Mouse (Mus musculus) heart, embryonic 16.5 days (tissue): Measurements from ENCODE around the gene Usp31. TPM values are rescaled to one million over a fixed set of nuclear protein-coding genes. Genes with fewer than 3 reads are reported as not detected.

Experiments used
- ATAC-seq: fragments of 200-750 bp; cut with Nextera tagmentation; replicated peaks from 2 replicates; pipeline ENCODE4 v1.8.0; 2017; ENCODE audit warnings: moderate number of reproducible peaks; ENCODE audit not compliant: insufficient read depth, low FRiP score; ENCODE audit errors: extremely low read depth
- H3K27ac ChIP-seq: fragments of 300-500 bp; sonication (generic); 2 replicates; pipeline ENCODE4 v1.5.1; 2014; ENCODE audit warnings: mild to moderate bottlenecking, low read length, control low read depth, moderate library complexity
- H3K27me3 ChIP-seq: fragments of 300-500 bp; sonication (generic); 2 replicates; pipeline ENCODE4 v1.6.1; 2014; ENCODE audit warnings: low read length, mixed read lengths; ENCODE audit not compliant: control insufficient read depth, insufficient read depth
- H3K36me3 ChIP-seq: fragments of 300-500 bp; sonication (generic); 2 replicates; pipeline ENCODE4 v1.6.1; 2014; ENCODE audit not compliant: control insufficient read depth, insufficient read depth
- H3K4me1 ChIP-seq: fragments of 300-500 bp; sonication (generic); 2 replicates; pipeline ENCODE4 v1.6.1; 2014; ENCODE audit warnings: low read length, mixed read lengths; ENCODE audit not compliant: control insufficient read depth, insufficient read depth
- H3K4me2 ChIP-seq: fragments of 300-500 bp; sonication (generic); 2 replicates; pipeline ENCODE4 v1.6.1; 2014; ENCODE audit warnings: low read depth, mild to moderate bottlenecking, control low read depth, low read length
- H3K4me3 ChIP-seq: fragments of 300-500 bp; sonication (generic); 2 replicates; pipeline ENCODE4 v1.5.1; 2014; ENCODE audit warnings: mild to moderate bottlenecking, control low read depth, low read length
- H3K9ac ChIP-seq: fragments of 300-500 bp; sonication (generic); 2 replicates; pipeline ENCODE4 v1.6.1; 2014; ENCODE audit warnings: low read length, control low read depth
- H3K9me3 ChIP-seq: fragments of 300-500 bp; sonication (generic); replicated peaks from 2 replicates; pipeline ENCODE4 v1.6.1; 2016; ENCODE audit warnings: low read length; ENCODE audit not compliant: control insufficient read depth
- WGBS: fragments of 180-500 bp; shearing (Covaris S2); extraction: QIAGEN DNeasy Blood & Tissue Kit; methylation state at CpG from one replicate; pipeline ENCODE4 v1.1.7; 2014; 5-methylcytosine and 5-hydroxymethylcytosine counted together
- polyA plus RNA-seq: library from polyadenylated mRNA; unstranded; fragments of >200 nt; fragmentation: Nextera tagmentation; extraction: Ambion mirVana; gene quantifications from 2 replicates; pipeline ENCODE4 v1.2.1, GENCODE M21; 2015

Usp31 gene
- 1.1 and 1.2 TPM in 2 replicates for polyA plus RNA-seq

GRCm38 (mm10) chr7:121707073-121707667 is at the start of gene Usp31:
TSS of gene Usp31 (minus strand) at chr7:121707253.
- Histone ChIP-seq H3K4me2 (peak within 1 kb of the TSS; percentile 99), H3K36me3 (no peaks in the 10 kb centered on the region), H3K27ac (peak within 1 kb of the TSS; percentile 68), H3K9ac (peak within 1 kb of the TSS; percentile 85), H3K4me1 (peaks cover 20% of the 10 kb centered on the region), H3K9me3 (no peaks in the 10 kb centered on the region), H3K4me3 (peak within 1 kb of the TSS; percentile 83), H3K27me3 (0 out of 2 replicates have a peak, but pooled peaks cover 2% of the 10 kb centered on the region)
- WGBS: under 1% methylated on average over 71 of the region's 82 CpGs
- peak; percentile 98 for ATAC-seq

DNA sequence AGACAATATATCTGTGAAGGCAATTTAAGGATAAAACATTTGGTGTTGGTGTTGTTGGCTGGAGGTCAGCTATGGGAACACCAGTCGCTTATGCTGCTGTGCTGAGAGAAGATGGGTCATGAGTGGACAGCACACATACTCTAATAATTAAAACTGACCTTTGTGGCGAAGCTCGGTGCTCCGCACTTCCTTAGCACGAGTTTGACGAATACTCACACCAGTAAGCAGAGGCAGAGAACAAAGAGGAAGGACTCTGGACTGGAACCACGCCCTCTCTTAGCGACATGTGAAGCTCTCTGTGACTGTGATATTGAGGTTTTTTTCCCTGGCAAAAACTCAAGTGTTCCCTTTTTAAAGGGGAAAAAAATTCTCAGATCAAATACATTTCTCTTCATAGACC is 47.7 kb upstream of the Usp31 start:
- no peak overlapping the region for H3K9ac ChIP-seq
- no peak overlapping the region for H3K4me2 ChIP-seq
- ATAC-seq: no peak
- no peaks in the 10 kb centered on the region for H3K27me3 ChIP-seq
- WGBS: 58% methylated on average over 8 of the region's 8 CpGs
- no peak overlapping the region for H3K4me3 ChIP-seq
- no peak overlapping the region for H3K27ac ChIP-seq
- H3K36me3 ChIP-seq: no peaks in the 10 kb centered on the region
- no peaks in the 10 kb centered on the region for H3K4me1 ChIP-seq
- H3K9me3 ChIP-seq: no peaks in the 10 kb centered on the region

DNA sequence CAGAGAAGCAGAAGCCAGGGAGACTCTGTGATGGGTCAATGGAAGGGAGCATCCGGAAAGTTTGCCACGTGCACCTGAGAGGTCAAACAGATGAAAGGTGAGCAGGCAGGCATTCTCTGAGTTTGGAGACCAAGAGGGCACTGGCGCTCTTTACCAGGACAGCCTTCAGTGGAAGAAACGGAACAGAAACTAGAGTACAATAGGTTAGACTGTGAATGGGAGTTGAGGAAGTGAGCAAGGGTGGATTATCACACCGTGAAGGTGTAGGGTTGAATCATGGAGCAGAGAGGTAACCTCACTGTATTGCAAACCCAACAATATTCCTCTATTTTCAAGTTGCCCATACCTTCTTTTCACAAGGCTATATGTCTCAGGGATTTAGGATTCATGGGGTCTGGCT is 43.2 kb upstream of the Usp31 start:
- Histone ChIP-seq H3K4me3 (no peak overlapping the region), H3K27me3 (no peaks in the 10 kb centered on the region), H3K9me3 (no peaks in the 10 kb centered on the region), H3K4me1 (no peaks in the 10 kb centered on the region), H3K27ac (no peak overlapping the region), H3K36me3 (no peaks in the 10 kb centered on the region), H3K4me2 (no peak overlapping the region), H3K9ac (no peak overlapping the region)
- 71% methylated on average over 5 of the region's 5 CpGs for WGBS
- ATAC-seq: no peak

DNA sequence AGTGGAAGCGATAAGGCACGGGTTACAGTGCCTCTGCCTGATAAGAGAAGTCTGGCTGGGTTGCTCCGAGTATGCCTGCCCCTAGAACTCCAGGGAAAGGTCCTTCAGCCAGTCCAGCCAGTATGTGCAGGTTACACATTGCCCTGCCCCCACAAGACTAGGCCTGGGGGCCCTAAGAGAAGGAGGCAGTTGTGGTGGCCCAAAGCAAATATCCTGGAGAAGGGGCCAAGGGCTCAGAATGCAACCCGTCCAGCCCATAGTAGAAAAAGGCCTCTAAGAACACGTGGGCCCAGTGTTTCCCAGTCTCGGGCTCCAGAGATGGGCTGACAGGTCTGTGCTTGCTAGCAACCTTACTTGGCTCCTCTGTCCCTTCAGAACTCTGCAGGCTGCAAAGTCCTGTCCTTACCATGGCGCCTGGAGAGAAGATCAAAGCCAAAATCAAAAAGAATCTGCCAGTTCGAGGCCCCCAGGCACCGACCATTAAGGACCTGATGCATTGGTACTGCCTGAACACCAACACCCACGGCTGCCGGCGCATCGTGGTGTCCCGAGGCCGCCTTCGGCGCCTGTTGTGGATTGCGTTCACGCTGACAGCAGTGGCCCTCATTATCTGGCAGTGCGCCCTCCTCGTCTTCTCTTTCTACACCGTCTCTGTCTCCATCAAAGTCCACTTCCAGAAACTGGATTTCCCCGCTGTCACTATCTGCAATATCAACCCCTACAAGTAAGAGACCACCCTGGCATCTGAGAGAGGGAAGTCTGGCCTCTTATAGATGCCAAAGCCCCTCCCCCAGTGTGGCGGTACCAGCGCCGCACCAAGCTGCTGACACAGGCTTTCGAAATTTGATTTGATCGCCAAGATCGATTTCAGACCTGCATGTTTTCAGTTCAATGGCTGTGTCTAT is 30.7 kb upstream of the Usp31 start:
- H3K9me3 ChIP-seq: no peaks in the 10 kb centered on the region
- H3K4me2 ChIP-seq: no peak overlapping the region
- H3K9ac ChIP-seq: no peak overlapping the region
- no peak for ATAC-seq
- no peak overlapping the region for H3K27ac ChIP-seq
- no peak overlapping the region for H3K4me3 ChIP-seq
- peaks cover 36% of the 10 kb centered on the region for H3K27me3 ChIP-seq
- no peaks in the 10 kb centered on the region for H3K36me3 ChIP-seq
- peaks cover 7% of the 10 kb centered on the region for H3K4me1 ChIP-seq
- WGBS: 40% methylated on average over 29 of the region's 29 CpGs

DNA sequence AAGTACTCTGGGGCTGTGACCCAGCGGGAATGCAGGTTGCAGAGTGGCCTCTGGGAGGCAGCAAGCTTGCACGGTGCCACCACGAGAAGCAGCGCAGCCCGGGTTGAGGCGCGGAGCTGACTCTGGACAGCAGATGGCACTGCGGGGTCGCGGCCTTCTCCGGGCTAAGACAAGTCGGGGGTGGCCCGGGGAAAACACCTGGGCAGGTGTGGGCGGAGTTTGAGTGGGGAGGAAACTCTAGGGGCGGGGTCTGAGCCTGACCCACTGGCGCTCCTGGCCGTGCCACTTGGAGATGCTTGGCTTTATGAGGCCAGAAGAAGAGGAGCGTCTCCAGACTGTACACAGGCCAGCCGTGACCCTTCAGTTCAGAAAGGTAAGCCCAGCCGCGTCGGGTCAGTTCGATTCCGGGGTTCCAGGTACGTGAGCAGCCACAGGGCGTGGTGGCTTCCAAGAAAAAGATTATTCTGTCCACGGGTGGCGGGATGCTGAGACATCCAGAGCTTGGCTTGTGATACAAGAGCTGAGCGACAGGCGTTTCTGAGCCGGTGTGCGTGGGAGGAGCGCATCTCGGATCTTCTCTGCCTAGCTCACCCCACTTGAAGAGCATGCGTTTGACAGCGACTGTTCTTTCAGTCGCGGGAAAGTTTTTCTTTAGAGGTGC is 27.2 kb upstream of the Usp31 start, which contains the start of gene Scnn1g:
Gene Scnn1g, plus strand, starts transcription at position 309 of the 661 bp plus-strand sequence.
- Histone ChIP-seq H3K9ac (peak within 1 kb of the TSS; percentile 15; the same call in 1 of the 2 replicates), H3K9me3 (no peaks in the 10 kb centered on the region), H3K4me1 (peaks cover 7% of the 10 kb centered on the region), H3K4me2 (peak within 1 kb of the TSS; percentile 67), H3K27ac (no peak within 1 kb of the TSS), H3K36me3 (no peaks in the 10 kb centered on the region), H3K4me3 (peak within 1 kb of the TSS; percentile 44), H3K27me3 (peaks cover 36% of the 10 kb centered on the region)
- WGBS: 2% methylated on average over 38 of the region's 38 CpGs
- peak; percentile 85 for ATAC-seq

DNA sequence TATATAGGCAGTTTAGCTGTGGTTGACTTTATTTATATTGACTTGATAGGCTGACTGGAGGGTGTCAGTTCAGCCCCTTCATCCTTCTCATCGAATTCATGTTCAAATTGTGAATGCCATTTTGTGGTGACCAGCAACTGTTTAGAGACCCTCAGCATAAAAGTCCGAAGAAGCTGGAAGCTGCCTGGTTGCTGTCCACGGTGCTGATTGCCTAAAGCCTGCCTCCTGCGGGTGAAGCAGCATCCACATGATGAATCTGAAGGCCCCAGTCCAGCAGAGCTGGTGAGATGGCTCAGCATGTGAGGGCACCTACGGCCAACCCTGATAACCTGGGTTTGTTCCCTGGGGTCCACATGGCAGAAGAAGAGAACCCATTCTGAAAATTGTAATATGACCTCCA is 23.2 kb upstream of the Usp31 start:
- Histone ChIP-seq H3K4me2 (no peak overlapping the region), H3K9ac (no peak overlapping the region), H3K36me3 (no peaks in the 10 kb centered on the region), H3K27ac (no peak overlapping the region), H3K9me3 (no peaks in the 10 kb centered on the region), H3K4me1 (peaks cover 7% of the 10 kb centered on the region), H3K4me3 (no peak overlapping the region), H3K27me3 (peaks cover 11% of the 10 kb centered on the region)
- 12% methylated on average over 5 of the region's 5 CpGs for WGBS
- no peak for ATAC-seq

DNA sequence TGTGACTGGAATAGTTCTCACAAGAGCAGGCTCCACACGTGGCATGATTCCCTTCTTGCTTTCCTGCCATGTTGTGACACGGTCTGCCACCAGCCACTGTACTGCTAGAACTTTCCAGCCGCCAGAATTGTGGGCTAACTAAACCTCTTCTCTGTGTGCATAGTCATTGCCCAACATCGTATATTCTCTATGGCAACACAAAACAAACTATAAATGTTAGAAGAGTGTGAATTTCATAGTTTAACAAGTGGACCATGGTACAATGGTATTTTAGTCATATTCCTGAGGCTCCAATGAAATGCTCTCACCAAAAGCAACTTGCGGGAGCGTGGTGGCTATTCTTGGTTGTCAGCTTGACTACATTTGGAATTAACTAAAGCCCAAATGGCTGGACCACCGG is 10.0 kb upstream of the Usp31 start:
- Histone ChIP-seq H3K4me1 (no peaks in the 10 kb centered on the region), H3K9ac (no peak overlapping the region), H3K36me3 (no peaks in the 10 kb centered on the region), H3K4me3 (no peak overlapping the region), H3K9me3 (no peaks in the 10 kb centered on the region), H3K27ac (no peak overlapping the region), H3K27me3 (0 out of 2 replicates have a peak, but pooled peaks cover 3% of the 10 kb centered on the region), H3K4me2 (no peak overlapping the region)
- WGBS: 71% methylated on average over 7 of the region's 7 CpGs
- no peak for ATAC-seq

DNA sequence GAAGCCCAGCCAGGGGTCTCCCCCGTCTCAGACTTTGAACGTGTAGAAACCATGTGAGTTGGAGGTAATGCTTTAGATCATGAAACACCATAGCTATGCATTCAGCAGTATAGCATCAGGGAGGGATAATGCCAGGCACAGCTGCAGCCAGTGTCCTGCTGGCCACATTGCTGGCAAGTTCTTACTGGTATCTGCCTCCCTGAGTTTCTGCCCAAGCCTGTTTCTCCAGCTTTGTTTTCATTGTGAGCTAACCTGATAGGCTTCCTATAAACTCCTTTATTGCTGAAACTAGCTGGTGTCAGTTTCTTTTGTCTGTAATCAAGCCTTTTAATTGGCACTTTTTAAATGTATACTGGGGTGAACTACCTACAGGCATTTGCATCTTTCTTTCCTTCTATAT is 4.1 kb upstream of the Usp31 start:
- no peak for ATAC-seq
- Histone ChIP-seq H3K27ac (no peak overlapping the region), H3K9me3 (no peaks in the 10 kb centered on the region), H3K36me3 (no peaks in the 10 kb centered on the region), H3K9ac (no peak overlapping the region), H3K4me3 (no peak overlapping the region), H3K4me2 (no peak overlapping the region), H3K4me1 (peaks cover 2% of the 10 kb centered on the region; the same call in 1 of the 2 replicates), H3K27me3 (0 out of 2 replicates have a peak, but pooled peaks cover 5% of the 10 kb centered on the region)
- 36% methylated on average over 2 of the region's 2 CpGs for WGBS
